Mouse (Mus musculus) bone marrow macrophage, adult 2 months (primary cell): Measurements from ENCODE around the gene Ilf3.

Source experiments
- CTCF ChIP-seq: IDR thresholded peaks from 2 replicates; pipeline ENCODE4 v1.5.1; 2012; ENCODE audit warnings: low read depth, mild to moderate bottlenecking, low read length, moderate library complexity
- POLR2A ChIP-seq: IDR thresholded peaks from 2 replicates; pipeline ENCODE4 v1.6.1; 2012; ENCODE audit warnings: mild to moderate bottlenecking, low read depth, low read length, borderline replicate concordance

- TF ChIP-seq CTCF (no peak), POLR2A (no peak)
These were observed 46.2 kb upstream of the Ilf3 start for GRCm38 (mm10) chr9:21321513-21321835.
